Mouse (Mus musculus) hindbrain, embryonic 16.5 days (tissue): ENCODE data around the gene Cnn2. TPM values are rescaled to one million over a fixed set of nuclear protein-coding genes. Genes with fewer than 3 reads are reported as not detected.

ENCODE experiments used
- ATAC-seq: fragments of 200-750 bp; cut with Nextera tagmentation; 2 replicates; pipeline ENCODE4 v1.8.0; 2017; ENCODE audit warnings: moderate TSS enrichment, moderate library complexity
- H3K27ac ChIP-seq: fragments of 300-500 bp; sonication (generic); 2 replicates; pipeline ENCODE4 v1.5.1; 2014; ENCODE audit warnings: low read depth, mild to moderate bottlenecking, control low read depth, low read length, moderate library complexity
- H3K27me3 ChIP-seq: fragments of 300-500 bp; sonication (generic); replicated peaks from 2 replicates; pipeline ENCODE4 v1.6.1; 2014; ENCODE audit warnings: low read length; ENCODE audit not compliant: control insufficient read depth, insufficient read depth
- H3K36me3 ChIP-seq: fragments of 300-500 bp; sonication (generic); 2 replicates; pipeline ENCODE4 v1.6.1; 2014; ENCODE audit warnings: mild to moderate bottlenecking, low read length, moderate library complexity, mixed read lengths; ENCODE audit not compliant: control insufficient read depth, insufficient read depth
- H3K4me1 ChIP-seq: fragments of 300-500 bp; sonication (generic); 2 replicates; pipeline ENCODE4 v1.6.1; 2014; ENCODE audit warnings: low read depth, low read length; ENCODE audit not compliant: control insufficient read depth, insufficient read depth
- H3K4me2 ChIP-seq: fragments of 300-500 bp; sonication (generic); 2 replicates; pipeline ENCODE4 v1.6.1; 2014; ENCODE audit warnings: mild to moderate bottlenecking, low read length, control low read depth, moderate library complexity
- H3K4me3 ChIP-seq: fragments of 300-500 bp; sonication (generic); 2 replicates; pipeline ENCODE4 v1.5.1; 2014; ENCODE audit warnings: mild to moderate bottlenecking, low read length, control low read depth, moderate library complexity
- H3K9ac ChIP-seq: fragments of 300-500 bp; sonication (generic); 2 replicates; pipeline ENCODE4 v1.6.1; 2014; ENCODE audit warnings: low read depth, mild to moderate bottlenecking, control low read depth, low read length, moderate library complexity
- H3K9me3 ChIP-seq: fragments of 300-500 bp; sonication (generic); 2 replicates; pipeline ENCODE4 v1.6.1; 2014; ENCODE audit warnings: mild to moderate bottlenecking, low read length, moderate library complexity; ENCODE audit not compliant: control insufficient read depth
- WGBS: fragments of 180-500 bp; shearing (Covaris S2); extraction: QIAGEN DNeasy Blood & Tissue Kit; methylation state at CpG from one replicate; pipeline ENCODE4 v1.1.7; 2014; 5-methylcytosine and 5-hydroxymethylcytosine counted together
- polyA plus RNA-seq: library from polyadenylated mRNA; unstranded; fragments of >200 nt; fragmentation: Nextera tagmentation; extraction: Ambion mirVana; gene quantifications from 2 replicates; pipeline ENCODE4 v1.2.1, GENCODE M21; 2015

Gene Cnn2
- polyA plus RNA-seq, 1 experiment from 2014 or later, result 30.5 TPM

- H3K4me3 ChIP-seq, result no peak overlapping the region
- H3K9ac ChIP-seq, result no peak overlapping the region
- 83% methylated on average over 14 of the region's 14 CpGs for WGBS
- no peaks in the 10 kb centered on the region for H3K36me3 ChIP-seq
- no peaks in the 10 kb centered on the region for H3K4me1 ChIP-seq
- peaks cover 36% of the 10 kb centered on the region for H3K27me3 ChIP-seq
- no peak for ATAC-seq
- H3K4me2 ChIP-seq, result no peak overlapping the region
- H3K9me3 ChIP-seq, result no peaks in the 10 kb centered on the region
- H3K27ac ChIP-seq, result no peak overlapping the region
Observed at GRCm38 (mm10) chr10:80017771-80018170, 29.4 kb downstream of the Cnn2 start.

GRCm38 (mm10) chr10:80018739-80019297, 30.4 kb downstream of the Cnn2 start:
- Histone ChIP-seq H3K36me3 (no peaks in the 10 kb centered on the region), H3K4me1 (no peaks in the 10 kb centered on the region), H3K9me3 (no peaks in the 10 kb centered on the region), H3K4me3 (no peak overlapping the region; the same call in 1 of the 2 replicates), H3K4me2 (no peak overlapping the region), H3K9ac (0 out of 2 replicates have a peak overlapping the region, but pooled peaks have one; percentile 22), H3K27me3 (peaks cover 27% of the 10 kb centered on the region), H3K27ac (no peak overlapping the region)
- WGBS, result 10% methylated on average over 14 of the region's 15 CpGs
- ATAC-seq, result no peak

GRCm38 (mm10) chr10:80019471-80020131, 31.2 kb downstream of the Cnn2 start:
- ATAC-seq, result no peak
- WGBS, result 3% methylated on average over 20 of the region's 20 CpGs
- Histone ChIP-seq H3K4me1 (no peaks in the 10 kb centered on the region), H3K9me3 (no peaks in the 10 kb centered on the region), H3K9ac (no peak overlapping the region), H3K4me3 (no peak overlapping the region), H3K27me3 (peaks cover 19% of the 10 kb centered on the region), H3K36me3 (no peaks in the 10 kb centered on the region), H3K27ac (no peak overlapping the region), H3K4me2 (peak overlapping the region; percentile 11; the same call in 1 of the 2 replicates)

- no peak overlapping the region for H3K4me2 ChIP-seq
- 20% methylated on average over 11 of the region's 11 CpGs for WGBS
- H3K4me1 ChIP-seq, result no peaks in the 10 kb centered on the region
- no peaks in the 10 kb centered on the region for H3K36me3 ChIP-seq
- H3K4me3 ChIP-seq, result no peak overlapping the region
- no peak overlapping the region for H3K27ac ChIP-seq
- H3K9me3 ChIP-seq, result no peaks in the 10 kb centered on the region
- no peak overlapping the region; the same call in 1 of the 2 replicates for H3K9ac ChIP-seq
- H3K27me3 ChIP-seq, result peaks cover 18% of the 10 kb centered on the region
- ATAC-seq, result no peak
Observed at GRCm38 (mm10) chr10:80020191-80020590, 31.8 kb downstream of the Cnn2 start.

GRCm38 (mm10) chr10:80020603-80021319, 32.4 kb downstream of the Cnn2 start:
- H3K9ac ChIP-seq, result no peak overlapping the region
- no peak for ATAC-seq
- peaks cover 17% of the 10 kb centered on the region for H3K27me3 ChIP-seq
- no peak overlapping the region for H3K27ac ChIP-seq
- 86% methylated on average over 18 of the region's 18 CpGs for WGBS
- no peaks in the 10 kb centered on the region for H3K4me1 ChIP-seq
- H3K4me3 ChIP-seq, result no peak overlapping the region
- H3K9me3 ChIP-seq, result no peaks in the 10 kb centered on the region
- H3K4me2 ChIP-seq, result no peak overlapping the region
- H3K36me3 ChIP-seq, result no peaks in the 10 kb centered on the region

GRCm38 (mm10) chr10:80021320-80021641, 32.9 kb downstream of the Cnn2 start:
- 89% methylated on average over 13 of the region's 13 CpGs for WGBS
- Histone ChIP-seq H3K27me3 (peaks cover 17% of the 10 kb centered on the region), H3K9me3 (no peaks in the 10 kb centered on the region), H3K4me1 (no peaks in the 10 kb centered on the region), H3K9ac (no peak overlapping the region), H3K4me3 (no peak overlapping the region), H3K4me2 (no peak overlapping the region), H3K27ac (no peak overlapping the region), H3K36me3 (no peaks in the 10 kb centered on the region)
- ATAC-seq, result no peak

GRCm38 (mm10) chr10:80022164-80022563, 33.8 kb downstream of the Cnn2 start:
- WGBS, result 92% methylated on average over 12 of the region's 12 CpGs
- no peak overlapping the region for H3K9ac ChIP-seq
- no peak for ATAC-seq
- peaks cover 17% of the 10 kb centered on the region for H3K27me3 ChIP-seq
- no peak overlapping the region for H3K4me3 ChIP-seq
- H3K27ac ChIP-seq, result no peak overlapping the region
- no peaks in the 10 kb centered on the region for H3K36me3 ChIP-seq
- H3K4me1 ChIP-seq, result no peaks in the 10 kb centered on the region
- H3K9me3 ChIP-seq, result no peaks in the 10 kb centered on the region
- H3K4me2 ChIP-seq, result no peak overlapping the region

GRCm38 (mm10) chr10:80022806-80023205, 34.4 kb downstream of the Cnn2 start:
- H3K27me3 ChIP-seq, result peaks cover 17% of the 10 kb centered on the region
- WGBS, result 93% methylated on average over 8 of the region's 8 CpGs
- no peak overlapping the region for H3K9ac ChIP-seq
- no peak overlapping the region for H3K4me3 ChIP-seq
- no peaks in the 10 kb centered on the region for H3K4me1 ChIP-seq
- no peak overlapping the region for H3K4me2 ChIP-seq
- no peaks in the 10 kb centered on the region for H3K9me3 ChIP-seq
- H3K36me3 ChIP-seq, result no peaks in the 10 kb centered on the region
- H3K27ac ChIP-seq, result no peak overlapping the region
- ATAC-seq, result no peak

GRCm38 (mm10) chr10:80023758-80024157, 35.4 kb downstream of the Cnn2 start:
- H3K27me3 ChIP-seq, result peaks cover 16% of the 10 kb centered on the region
- H3K36me3 ChIP-seq, result no peaks in the 10 kb centered on the region
- 88% methylated on average over 5 of the region's 5 CpGs for WGBS
- H3K27ac ChIP-seq, result no peak overlapping the region
- H3K4me2 ChIP-seq, result no peak overlapping the region
- H3K9ac ChIP-seq, result no peak overlapping the region
- no peak for ATAC-seq
- no peak overlapping the region for H3K4me3 ChIP-seq
- no peaks in the 10 kb centered on the region for H3K9me3 ChIP-seq
- no peaks in the 10 kb centered on the region for H3K4me1 ChIP-seq
